Mouse (Mus musculus) 416B (cell line): ENCODE data around the gene Fat2.
A peak's percentile ranks its signal among the peaks of the same experiment; 100 is the strongest.

Source experiments
- DNase-seq: peaks from one replicate; pipeline ENCODE4 v3.0.0; 2011; ENCODE audit warnings: low read depth

Gene Fat2

DNA sequence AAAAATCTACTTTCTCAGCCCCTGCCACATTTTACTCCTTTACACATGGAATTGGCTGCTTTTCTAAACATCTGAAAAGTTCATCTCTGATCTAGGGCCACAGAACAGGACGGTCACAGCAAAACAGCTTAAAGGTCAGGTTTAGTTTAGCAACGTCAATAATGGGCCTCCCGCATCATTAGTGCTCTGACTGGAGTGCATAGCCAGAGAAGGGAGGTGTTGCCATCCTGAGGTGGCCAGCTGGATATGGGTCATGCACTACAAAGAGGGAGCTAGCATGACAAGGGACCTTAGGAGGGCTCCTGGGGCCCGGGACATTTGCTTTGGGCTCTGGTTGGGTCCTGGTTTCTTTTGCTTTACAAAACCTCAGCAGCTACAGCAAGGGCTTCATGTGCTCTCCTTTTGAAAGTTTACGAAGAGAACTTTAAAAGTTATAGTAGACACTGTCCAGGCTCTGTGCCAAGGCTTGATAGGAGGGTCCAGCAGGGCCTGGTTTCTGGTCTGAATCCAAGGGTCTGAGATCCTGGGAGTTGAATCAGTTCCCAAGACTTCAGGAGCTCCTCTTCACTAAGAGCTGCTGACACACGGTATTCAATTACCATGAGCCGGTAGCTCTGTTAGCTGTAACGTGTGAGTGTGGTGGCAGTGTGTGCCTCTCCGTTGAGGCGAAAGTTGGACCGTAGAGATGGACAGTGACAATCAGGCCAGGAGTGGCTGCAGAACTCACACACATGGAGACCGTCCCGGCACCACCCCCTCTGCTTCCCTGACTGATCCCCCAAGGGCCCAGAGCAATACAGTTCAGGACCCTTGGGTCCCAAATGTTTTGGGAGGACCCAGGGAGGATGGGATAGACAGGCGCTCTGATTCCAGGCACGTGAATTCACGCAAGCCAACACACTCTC lies 6.2 kb downstream of the Fat2 start:
- no peak for DNase-seq

DNA sequence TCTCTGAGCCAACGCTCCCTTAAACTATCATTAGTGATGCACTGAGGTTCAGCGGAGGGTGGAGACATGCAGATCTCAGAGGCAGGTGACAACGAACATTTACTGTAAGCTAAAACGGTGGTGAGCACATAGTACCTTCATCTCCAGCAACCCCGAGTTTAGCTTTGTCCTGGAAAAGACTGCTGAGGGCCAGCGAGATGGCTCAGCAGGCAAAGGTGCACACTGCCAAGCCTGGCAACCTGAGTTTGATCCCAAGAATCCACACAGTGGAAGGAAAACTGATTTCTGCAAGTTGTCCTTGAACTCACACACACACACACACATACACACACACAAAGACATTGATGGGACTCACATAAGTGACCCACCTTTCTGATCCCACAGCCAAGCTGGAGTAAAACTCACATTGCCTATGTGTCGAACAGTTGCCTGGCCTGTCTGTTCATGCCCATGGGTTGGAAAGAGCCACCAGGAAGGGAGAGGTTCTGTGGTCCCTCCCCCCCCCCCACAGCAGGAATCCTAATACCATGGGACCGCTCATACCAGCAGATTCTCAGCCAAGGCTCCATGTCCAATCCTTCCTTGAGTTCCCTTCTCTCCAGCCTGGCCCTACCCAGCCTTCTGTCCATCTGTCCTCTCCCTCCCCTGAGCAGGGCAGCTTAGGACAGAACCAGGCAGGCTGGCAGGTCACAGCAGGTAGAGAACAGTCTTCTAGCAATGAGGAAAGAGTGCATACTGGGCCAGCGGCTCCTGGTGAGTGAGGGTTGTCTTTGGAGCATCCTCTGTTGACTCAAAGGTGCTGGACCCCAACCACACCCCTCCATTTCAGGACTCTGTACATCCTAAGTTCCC lies 8.6 kb downstream of the Fat2 start:
- no peak for DNase-seq

DNA sequence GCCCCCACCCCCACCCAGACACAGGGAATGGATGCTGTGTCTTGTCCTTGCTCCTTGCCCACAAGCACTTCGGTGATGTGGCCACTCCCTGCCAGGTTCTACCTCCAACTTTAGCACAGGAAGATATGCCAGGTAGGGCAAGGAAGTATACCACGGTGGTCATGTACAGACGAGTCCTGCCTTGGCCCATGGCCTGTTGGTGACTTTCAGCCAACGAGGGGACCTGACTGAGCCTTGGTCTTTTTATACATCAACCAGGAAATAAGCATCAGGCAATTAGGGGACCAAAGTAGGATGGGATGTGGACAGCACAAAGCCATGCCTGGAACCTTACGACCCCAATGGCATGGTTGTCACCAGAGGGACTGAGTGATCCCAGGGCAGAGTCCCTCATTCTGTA lies 9.3 kb downstream of the Fat2 start:
- no peak for DNase-seq

DNA sequence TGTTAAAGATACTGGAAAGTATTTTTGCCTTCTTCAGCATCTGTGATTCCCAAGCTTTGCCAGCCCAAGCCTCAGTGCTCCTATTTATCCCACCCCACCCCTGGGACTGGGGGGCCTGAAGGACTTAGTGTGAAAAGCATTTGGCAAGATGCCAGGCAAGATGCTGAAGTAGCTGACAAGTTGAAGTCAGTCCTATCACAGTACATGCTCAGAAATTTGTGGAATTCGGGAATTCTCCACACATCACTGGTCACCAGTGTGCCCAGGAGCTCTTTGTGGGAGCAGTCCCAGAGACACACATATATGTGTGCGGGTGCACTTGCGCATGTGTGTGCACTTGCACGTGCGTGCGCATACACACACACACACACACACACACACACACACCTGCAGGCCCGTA lies 10.2 kb downstream of the Fat2 start:
- DNase-seq, result no peak

DNA sequence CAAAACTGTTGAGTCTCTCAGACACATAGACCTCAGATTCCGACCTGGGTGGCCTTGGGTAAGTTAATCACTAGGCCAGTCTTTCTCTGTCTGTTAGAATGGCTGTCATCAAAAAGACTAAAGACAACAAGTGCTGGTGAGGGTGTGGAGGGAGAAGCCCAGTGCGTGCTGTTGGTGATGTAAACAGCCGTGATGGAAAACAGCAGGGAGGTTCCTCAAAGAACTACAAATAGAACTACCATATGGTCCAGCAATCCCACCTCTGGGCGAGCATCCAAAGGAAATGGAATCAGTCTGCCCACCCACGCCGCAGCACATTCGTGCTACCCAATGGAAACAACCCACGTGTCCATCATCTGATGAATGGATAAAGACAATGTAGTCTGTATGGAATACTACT lies 12.5 kb downstream of the Fat2 start:
- DNase-seq, result no peak

DNA sequence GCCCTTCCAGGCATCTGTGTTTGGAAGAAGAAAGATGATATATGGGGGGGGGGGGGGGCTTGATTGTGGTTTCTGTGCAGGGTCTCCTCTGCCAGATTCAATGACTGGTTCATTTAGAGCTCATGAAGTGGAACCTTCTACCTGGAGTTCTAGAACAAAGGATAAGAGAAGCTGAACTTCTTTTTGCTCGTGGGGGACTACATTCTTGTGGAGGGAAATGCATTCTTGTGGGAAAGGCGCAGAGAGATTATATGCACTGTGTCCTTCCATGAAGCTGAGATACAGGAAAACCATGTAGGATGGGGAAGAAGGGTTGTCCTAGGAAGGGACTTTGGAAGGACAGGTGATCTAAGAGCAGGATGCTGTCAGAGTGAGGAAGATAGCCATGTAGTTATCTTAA lies 15.4 kb downstream of the Fat2 start:
- no peak for DNase-seq

DNA sequence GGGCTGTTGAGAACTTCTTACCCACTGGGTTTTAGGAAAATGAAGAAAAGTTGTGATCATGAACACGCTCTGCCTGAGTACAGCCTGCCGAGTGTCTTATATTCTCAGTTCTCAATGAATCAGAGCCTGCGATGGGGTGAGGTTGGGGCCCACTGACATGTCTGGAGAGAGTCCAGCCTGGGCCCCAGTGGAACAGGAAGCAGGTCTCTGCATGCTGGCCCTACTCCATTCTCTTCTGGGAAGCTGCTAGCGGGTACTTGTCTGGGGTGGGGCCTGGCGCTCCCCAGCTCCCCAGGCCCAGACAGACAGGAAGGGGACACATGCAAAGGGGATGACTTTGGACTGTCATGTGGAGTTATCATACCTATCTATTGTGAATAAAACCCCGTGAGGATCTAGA lies 20.4 kb downstream of the Fat2 start:
- no peak for DNase-seq

DNA sequence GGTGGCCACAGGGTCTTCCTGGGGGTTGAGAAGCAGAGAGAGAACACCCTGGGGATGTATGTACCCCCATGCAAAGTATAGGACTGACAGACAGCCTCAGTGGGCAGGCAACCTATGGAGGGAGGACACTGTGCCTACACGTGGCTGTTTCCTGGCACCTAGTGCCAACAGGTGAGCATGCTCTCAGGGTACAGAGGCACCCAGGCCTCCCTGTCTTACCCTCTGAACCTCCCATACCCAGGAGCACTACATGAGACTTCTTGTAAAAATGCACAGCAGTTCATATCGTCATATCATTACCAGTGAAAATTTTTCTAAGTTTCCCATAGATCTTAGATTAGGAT lies 21.7 kb downstream of the Fat2 start:
- DNase-seq, result no peak

DNA sequence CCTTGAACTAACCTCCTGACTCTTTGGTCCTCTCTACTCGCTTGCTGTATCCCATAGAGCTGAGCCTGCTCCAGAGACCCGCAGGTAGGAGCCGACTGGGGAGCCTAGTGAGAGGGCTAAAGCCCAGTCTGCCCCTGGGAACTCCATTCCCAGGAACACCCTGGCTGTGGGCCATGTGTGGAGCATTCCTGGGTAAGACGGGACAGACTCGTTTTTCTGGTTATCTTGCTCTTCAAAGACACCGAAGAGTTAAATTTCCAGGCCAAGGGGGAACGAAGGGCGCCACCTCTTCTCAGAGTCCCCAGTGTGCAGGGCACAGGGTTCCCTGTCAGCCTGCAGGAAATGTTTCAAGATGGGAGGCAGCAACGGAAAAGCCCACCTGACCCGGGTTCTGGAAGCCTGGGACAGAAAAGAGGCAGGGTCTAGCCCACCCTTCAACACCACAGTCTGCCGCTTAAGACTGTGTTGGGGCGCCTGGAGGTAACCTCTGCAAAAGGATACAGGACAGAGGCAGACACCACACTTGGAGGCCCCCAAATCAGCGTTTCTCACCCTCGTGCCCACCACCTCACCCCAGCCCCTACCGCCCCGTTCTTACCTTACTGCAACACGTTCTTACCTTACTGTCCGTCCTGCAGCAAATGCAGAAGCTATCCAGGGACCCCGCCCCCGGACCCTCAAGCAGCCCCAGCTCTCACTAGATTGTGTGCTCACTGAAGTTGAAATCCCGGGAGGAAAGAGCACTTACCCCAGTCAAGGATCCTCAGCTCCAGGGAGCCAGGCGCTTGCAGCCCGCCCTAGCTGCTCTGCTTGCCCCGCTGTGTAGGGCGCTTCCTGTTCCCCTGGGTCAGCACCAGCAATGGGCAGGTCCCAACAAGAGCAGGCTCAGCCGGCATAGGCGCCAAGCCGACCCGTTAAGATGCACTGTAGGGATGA lies 22.3 kb downstream of the Fat2 start:
- no peak for DNase-seq

DNA sequence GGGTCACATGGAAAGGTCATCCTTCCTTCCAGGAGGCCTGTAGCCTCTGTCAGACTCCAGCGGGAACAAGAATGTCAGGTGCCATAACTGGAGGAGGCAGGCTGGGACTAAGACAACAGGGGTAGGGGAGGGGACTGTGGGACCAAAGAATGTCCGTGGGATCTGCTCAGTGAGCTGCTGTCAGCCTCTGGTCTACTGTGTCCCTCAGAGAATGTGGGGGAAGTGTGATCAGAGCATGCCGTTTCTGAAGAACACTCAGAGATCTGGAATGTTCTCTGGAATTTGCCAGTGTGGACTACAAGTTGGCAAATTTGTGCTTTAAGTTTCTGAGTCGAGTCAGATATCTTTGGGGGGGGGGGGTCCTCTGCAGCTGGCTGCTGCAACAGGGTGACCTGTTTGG lies 34.0 kb downstream of the Fat2 start:
- DNase-seq, result no peak

DNA sequence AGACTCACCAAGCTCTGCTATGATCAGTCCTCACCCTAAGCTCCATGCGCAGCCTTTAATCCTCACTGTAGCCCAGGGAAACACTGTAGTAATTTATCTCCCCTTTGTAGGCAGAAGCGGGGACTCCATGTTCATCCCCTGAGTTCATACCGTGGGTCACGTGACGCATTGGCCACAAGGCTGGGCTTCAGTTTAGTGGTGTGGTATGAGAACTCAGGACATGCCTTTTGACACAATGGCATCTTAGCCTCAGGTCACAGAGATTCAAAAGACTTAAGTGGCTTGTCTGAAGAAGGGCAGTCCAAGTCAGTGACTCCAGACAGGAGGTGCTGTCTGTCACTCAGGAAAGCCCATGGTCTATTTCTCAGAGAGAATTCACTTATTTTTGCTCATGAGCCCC lies 43.2 kb downstream of the Fat2 start:
- DNase-seq, result no peak

DNA sequence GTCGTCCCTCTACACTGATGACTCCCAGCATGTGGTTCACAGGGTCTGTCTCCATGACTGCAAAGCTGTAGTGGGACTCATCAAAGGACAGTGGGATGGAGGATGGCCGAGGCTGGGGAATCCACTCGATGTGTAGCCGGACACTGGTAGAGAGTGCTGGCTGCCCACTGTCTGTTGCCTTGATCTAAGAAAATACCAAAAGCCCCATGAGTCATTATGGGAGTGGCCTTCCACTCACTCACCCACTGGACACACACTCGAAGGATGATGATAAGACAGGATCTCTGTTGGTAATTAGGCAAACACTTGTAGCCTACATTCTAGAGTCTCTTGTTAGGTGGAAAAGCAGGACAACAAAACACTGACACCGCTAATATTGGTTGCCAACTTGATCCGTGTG lies 44.5 kb downstream of the Fat2 start:
- DNase-seq, result no peak

DNA sequence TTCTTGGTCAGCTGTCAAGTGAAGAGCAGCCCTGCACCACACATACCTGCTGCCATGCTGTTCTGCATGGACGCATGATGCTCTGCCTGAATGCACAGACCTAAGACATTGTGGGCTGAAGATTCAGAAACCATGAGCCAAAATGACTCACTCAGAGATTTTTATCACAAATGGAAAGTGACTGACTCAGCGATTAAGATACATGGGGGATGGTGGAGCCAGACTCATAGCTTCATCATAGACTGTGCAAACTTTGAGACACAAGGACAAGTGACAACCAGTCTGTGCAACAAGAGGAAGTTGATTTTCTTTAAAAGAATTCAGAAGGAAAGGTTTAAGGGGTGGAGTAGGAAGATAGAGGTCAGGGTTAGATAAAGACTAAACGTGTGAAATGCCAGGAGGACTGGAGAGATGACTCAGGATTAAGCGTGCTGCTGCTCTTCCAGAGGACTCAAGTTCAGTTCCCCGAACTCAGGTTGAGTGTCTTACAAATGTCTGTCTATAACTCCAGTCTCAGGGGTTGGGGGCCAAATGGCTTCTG lies 46.4 kb downstream of the Fat2 start:
- peak; percentile 71 for DNase-seq

DNA sequence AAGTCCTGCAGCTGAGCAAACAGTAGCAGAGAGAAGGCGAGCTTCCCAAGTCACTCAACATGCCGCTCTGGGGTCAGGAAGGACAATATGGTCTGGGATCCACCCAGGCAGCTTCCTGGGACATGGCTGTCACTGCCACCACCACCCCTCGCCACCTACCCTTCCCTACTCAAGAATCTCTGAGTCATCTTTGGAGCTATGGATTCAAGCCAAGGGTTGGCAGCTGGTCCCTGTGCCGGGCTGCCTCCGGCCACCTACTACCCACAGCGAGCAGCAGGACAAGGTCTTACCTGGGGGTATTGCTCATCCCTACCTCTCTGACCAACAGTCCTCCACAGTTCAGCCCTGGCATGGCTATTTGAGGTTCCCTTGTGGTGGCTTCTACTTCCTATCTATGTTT lies 61.6 kb downstream of the Fat2 start:
- DNase-seq, result no peak

DNA sequence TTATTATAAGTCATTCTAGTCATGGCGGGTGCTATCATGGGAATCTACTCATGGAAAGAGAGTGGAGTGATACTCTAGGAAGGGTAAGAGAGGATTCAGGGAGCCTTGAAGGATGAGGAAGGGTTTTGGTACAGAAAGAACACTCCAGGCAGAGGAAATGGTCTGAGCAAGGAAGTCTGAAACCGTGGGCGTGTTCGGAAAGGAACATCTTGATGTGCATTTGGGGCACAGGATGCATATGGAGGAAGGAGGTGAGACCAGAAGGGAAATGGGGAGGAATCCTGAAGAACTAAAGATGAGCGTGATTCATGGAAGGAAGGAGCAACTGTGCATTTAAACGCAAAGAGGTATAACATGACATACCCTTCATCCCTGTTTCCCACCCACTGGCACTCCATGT lies 67.8 kb downstream of the Fat2 start:
- no peak for DNase-seq

DNA sequence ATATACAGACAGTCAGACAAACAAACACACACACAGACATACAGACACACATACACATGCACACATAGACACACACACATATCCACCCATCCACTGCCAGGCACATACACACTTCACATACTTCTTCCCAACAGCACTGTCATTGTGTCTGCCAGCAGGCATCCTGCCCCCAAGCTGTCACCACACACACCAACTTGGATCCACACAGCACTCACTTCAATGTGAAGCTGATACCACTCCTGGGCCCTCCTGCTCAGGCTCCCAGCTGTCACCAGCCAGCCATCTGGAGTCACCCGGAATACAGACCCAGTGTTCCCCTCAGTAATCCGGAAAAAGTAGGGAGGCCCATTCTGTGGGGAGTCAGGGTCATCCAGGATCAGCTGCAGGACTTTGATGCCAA lies 70.7 kb downstream of the Fat2 start:
- no peak for DNase-seq

DNA sequence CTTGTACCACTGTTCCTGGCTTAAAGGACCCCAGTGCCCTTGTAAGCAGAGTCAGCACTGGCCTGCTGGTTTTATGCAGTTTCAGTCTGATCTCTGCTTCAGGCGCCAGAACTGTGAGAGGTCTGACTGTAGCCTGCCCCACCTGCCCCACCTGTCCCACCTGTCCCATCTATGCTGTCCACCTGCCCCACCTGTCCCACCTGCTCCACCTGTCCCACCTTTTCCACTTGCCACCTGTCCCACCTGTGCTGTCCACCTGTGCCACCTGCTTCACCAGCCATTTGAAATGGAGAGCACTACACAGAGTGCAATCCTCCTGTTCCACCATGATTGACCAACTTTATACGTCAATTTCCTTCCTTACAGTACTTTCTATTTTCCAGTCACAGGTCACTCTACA lies 72.0 kb downstream of the Fat2 start:
- DNase-seq, result no peak

DNA sequence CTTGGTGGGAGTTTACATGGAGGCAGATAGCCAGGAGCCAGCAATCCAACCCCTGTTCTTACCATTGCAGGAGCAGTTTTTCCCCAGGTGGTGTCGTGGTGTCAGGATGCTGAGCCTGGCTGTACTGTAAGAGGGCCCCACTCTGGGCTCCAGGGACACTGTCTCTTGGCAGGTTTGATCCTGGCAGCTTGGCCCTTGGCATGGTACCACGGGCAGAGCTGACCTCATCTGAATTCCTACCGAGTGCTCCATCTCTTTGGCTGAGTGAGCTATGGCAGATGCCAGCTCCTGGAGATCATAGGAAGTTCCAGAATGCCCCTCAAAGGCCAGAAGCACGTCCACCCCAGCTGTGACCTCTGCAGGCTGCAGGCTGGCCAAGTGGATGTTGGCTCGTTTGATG lies 74.4 kb downstream of the Fat2 start:
- DNase-seq, result no peak

DNA sequence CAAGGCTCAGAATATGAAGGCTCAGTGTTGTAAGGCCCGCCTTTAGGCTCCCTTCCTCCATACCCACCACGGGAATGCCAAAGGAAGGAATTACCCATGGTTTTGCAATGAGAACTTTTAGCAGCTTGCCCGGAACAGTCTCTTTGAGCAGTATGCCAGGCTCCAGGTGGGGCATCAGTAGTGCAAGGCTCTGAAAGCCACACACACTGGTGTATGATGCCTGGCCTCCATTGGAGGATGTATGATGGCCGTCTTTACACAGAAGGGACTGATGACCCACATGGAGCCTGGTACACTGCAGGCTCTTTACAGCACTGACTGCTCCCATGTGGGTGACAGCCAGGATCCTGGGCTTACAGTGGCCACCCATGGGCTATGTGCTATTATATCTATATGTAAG lies 75.3 kb downstream of the Fat2 start:
- DNase-seq, result no peak

DNA sequence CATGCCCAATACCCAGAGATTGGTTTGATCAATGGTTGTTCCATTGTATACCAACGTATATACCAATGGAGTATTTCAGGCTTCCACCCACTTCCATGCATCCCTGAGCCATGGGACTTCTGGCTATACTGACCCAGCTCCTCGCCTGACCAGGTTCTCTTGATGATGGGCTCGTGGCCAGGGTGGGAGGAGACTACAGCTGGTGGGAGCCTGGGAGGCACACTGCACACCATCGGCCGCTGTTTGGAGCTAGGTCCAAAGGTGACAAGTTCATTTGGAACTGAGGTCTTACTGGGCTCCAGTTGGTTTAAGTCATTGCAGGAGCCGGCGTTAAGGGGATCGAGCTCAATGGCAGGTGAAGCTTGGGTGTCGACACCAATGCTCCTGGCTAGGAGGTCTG lies 83.0 kb downstream of the Fat2 start:
- no peak for DNase-seq

DNA sequence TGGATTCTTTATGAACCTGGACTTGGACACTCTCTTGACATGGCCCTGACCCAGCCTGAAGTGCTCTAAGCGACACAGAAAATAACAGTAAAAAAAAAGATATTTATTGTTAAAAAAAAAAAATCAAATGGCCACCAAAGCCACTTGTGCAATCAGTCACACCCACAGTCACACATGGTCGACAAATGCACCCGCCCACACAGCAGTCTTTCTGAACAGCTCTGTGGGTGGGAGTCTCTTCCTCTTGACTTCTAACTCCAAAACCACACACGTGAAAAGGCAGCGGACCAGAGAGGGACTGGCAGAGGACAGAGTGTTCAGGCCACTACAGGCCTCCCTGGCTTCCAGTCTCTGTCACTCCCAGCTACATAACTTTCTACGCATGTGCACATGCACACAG lies 85.8 kb downstream of the Fat2 start:
- DNase-seq, result peak; percentile 47

DNA sequence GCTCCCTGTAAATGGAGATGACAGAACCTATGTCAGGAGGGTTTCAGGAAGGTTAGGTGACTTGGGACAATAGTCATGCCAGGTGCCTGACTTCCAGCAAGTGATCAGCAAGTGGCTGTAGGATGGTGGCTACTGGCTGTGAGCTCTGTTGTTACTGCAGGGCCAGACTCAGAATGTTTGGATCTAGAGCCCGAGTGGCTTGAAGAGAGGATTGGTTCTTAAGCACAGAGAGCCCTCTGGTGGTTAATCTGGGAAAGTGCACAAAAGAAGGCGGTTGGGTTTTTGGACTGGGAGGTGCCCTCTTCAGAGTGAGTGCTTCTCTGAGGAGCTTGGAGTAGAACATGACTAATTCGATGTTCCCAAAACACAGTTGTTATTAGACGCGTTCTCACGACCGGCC lies 95.8 kb downstream of the Fat2 start:
- DNase-seq, result peak; percentile 89
